Mouse (Mus musculus) gastrocnemius, postnatal 36 days (tissue): ENCODE measurements around the gene Ugt2b38. TPM values are rescaled to one million over a fixed set of nuclear protein-coding genes. Genes with fewer than 3 reads are reported as not detected.
"Not testable (repeated sequence)": the region's sequence is repeated elsewhere in the genome, so short reads cannot be mapped to it uniquely, and the experiment has no call there.

Experiments
- DNase-seq, 2 experiments: peaks; one replicate each; pipeline ENCODE4 v3.0.0; 2022
- intact Hi-C: fragments of 180-260 bp; cut with DNase I; formaldehyde crosslinking; loops from one replicate; pipeline ENCODE4 v1.15.1; 2025
- long read RNA-seq, 2 experiments: library from polyadenylated mRNA; stranded (forward); transcript quantifications; one replicate each; pipeline ENCODE4 v2.0.0; 2021
- total RNA-seq, 2 experiments: library from RNA; stranded (reverse); gene quantifications; 2 replicates each; pipeline ENCODE4 v1.2.3; 2021

The Ugt2b38 gene
- total RNA-seq = not detected
- long read RNA-seq, experiment 1 = 0 reads
- long read RNA-seq, experiment 2 = 0 reads

DNA sequence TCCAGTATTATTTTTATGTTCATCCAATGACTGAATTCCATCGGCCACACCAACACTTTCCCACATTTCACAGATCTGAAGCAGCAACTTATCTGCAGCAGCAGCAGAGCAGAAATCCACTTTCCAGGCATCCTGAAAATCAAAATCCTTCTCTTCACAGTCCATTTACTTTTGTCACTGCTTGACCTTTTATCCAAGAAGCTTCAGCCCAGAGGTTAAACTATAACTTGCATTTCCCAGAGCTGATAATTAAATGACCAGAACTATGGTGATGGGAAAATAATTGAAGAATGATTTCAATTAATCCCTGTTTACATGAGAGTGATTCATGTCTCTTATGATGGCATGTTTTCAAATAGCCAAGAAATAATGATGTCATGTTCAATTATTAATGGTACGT is at the start of gene Ugt2b38:
Gene Ugt2b38 (minus strand): TSS at position 163 of the 400 bp plus-strand sequence.
- DNase-seq, intact Hi-C loops: not testable (repeated sequence)

GRCm38 (mm10) chr5:87458810-87459209 is 34.8 kb upstream of the Ugt2b38 start:
- DNase-seq = no peak
- intact Hi-C loops = no loop called here

GRCm38 (mm10) chr5:87457701-87458100 is 33.7 kb upstream of the Ugt2b38 start:
- intact Hi-C loops = no loop called here
- no peak for DNase-seq

- no peak for DNase-seq
- intact Hi-C loops = no loop called here
These were observed 32.3 kb upstream of the Ugt2b38 start for GRCm38 (mm10) chr5:87456216-87456850.

DNA sequence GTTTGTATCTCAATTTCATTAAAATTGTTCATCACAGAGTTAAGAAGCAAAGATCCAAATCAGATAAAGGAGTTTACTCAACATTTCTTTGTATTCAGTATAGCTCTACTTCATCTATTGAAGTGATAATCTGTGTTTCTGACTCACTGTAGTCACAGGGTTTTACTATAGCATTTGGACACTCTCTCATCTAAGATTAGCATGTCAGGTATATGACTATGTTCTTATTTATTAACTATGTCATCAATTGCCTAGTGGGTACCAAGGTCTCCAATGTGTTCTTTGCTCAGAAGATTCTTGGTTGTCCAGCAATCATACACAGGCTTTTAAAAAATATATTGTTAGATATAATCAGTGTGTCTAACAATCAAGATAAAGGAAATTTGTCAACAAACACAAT is 31.5 kb upstream of the Ugt2b38 start:
- DNase-seq = no peak
- intact Hi-C loops = no loop called here

DNA sequence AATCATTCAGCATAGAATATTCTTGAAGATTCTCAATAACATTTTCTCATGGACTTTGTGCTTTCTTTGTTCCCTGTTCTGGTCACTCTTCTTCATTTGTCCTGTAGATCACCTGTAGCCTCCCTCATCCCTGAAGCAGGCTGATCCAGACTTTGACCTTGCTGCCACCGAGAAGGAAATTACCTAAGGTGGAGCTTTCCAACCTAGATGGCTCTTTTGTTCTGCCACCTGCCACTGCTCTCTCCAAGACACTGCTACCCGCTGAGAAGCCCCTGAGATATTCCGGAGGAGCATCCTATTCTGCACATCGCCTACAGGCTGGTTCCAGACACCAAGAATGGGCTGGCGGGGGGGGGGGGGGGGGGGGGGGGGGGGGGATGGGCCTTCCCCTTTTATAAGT is 28.5 kb upstream of the Ugt2b38 start:
- DNase-seq, intact Hi-C loops: not testable (repeated sequence)

DNA sequence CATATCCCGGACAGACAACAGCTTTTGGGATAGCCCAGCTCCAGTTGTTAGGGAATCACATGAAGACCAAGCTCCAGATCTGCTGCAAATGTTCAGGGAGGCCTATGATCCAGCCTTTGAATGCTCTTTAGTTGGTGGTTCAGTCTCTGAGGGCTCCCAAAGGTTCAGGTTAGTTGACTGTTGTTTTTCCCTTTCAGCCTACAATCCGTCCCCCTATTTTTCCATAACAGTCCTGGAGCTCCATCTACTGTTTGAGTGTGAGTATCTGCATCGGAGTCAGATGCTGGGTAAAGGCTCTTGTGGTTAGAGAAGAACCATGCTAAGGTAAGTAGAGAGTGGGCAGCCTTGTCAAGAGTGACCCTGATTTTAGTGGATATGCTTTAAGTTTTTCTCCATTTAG is 12.3 kb upstream of the Ugt2b38 start:
- intact Hi-C loops = no loop called here
- no peak for DNase-seq

DNA sequence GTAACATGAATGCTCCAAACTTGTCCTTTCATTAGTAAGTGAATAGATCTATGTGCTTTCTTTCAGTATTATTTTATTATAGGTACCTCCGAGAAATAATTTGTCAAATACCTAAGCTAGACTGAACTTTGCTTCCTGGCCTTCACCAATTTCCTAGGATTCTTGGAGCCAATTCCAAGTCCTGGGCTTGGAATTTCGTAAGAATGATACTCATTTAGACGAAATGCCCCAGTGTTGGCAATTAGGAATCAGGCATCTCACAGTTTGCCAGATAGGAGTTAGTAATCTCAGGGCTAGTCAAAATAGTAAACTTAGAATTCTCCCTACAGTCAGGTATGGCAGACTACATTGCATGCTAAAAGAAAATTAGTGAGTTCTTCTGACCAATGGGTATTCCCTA is 1.7 kb upstream of the Ugt2b38 start:
- DNase-seq = no peak
- intact Hi-C loops = no loop called here

- no peak for DNase-seq
- intact Hi-C loops = no loop called here
These were observed 27.0 kb downstream of the Ugt2b38 start for GRCm38 (mm10) chr5:87396968-87397367.

GRCm38 (mm10) chr5:87390818-87391217 is 33.2 kb downstream of the Ugt2b38 start:
- intact Hi-C loops = no loop called here

DNA sequence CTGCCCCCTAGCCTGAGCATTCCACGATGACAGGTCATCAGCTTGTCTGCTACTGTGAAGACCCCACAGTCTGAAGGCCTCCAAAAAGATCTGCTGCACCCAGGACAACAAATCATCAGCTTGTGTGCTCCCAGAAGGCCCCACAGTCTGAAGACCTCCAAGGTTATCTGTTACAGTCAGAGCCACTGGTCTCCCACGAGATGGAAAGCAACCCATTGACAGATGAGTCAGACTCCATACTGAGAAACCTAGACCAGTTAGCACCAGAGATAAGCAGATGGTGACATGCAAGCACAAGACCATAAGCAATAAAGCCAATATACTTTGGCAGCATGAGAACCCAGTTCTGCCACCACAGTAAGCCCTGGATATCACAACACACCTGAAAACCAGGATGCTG is 43.8 kb downstream of the Ugt2b38 start:
- no peak for DNase-seq
- intact Hi-C loops = no loop called here

More at GRCm38 (mm10) chr5:87390818-87391217, 33.2 kb downstream of the Ugt2b38 start:
- DNase-seq = no peak

GRCm38 (mm10) chr5:87379825-87380224 is 44.2 kb downstream of the Ugt2b38 start:
- intact Hi-C loops = no loop called here
- DNase-seq = no peak

DNA sequence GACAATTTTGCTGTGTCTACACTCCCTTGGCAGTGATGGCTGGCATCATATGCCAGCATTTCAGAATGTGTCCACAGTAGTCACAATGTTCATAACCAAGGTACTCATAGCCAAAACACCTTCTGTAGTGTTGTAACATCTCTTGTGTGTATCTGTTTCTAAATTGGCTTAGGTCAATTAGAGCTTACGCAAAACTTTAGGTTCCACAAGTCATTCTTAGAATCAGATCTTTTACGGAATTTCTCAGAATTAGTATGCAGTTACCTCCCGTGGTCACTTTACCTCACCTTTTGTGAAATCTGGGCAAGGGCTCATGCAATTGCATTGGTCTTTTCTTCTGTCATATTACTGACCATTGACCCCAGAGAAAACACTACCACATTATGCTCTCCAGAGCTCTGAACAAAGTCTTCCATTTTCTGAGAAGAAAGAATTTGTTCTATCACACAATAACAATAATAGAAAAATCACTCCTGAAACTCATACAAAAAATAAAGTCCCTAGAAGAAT is 48.1 kb downstream of the Ugt2b38 start:
- intact Hi-C loops = no loop called here
- no peak for DNase-seq

GRCm38 (mm10) chr5:87373502-87373863 is 50.5 kb downstream of the Ugt2b38 start:
- DNase-seq = no peak
- intact Hi-C loops = no loop called here

- intact Hi-C loops, DNase-seq: not testable (repeated sequence)
These were observed 51.1 kb downstream of the Ugt2b38 start for GRCm38 (mm10) chr5:87372788-87373501.

Other genes with a start within 250 kb of the Ugt2b38 start
- not detected for gene Ugt2b37, start 169.4 kb downstream of the Ugt2b38 start, total RNA-seq
- gene Ugt2a3, start 87.0 kb downstream of the Ugt2b38 start, total RNA-seq = not detected
- gene Ugt2a2, start 58.1 kb upstream of the Ugt2b38 start, total RNA-seq = not detected
- not detected for gene Gm43638, start 62.6 kb upstream of the Ugt2b38 start, total RNA-seq
- gene Ugt2a1, start 66.7 kb upstream of the Ugt2b38 start, total RNA-seq = not detected
- not detected for gene Sult1b1, start 114.0 kb upstream of the Ugt2b38 start, total RNA-seq
- not detected for gene Sult1d1, start 144.8 kb upstream of the Ugt2b38 start, total RNA-seq
- not detected for gene Sult1e1, start 167.4 kb upstream of the Ugt2b38 start, total RNA-seq
- gene Csn1s1, start 242.0 kb upstream of the Ugt2b38 start, total RNA-seq = not detected